Mouse (Mus musculus) E14TG2a.4 (cell line): ENCODE results near the gene Ccl17.

ENCODE experiments used
- H3K27me3 ChIP-seq: 2 replicates; pipeline ENCODE4 v1.6.1; 2014; ENCODE audit warnings: low read length, control low read depth; ENCODE audit not compliant: insufficient read depth
- H3K36me3 ChIP-seq: 2 replicates; pipeline ENCODE4 v1.6.1; 2014; ENCODE audit warnings: low read length, control low read depth; ENCODE audit not compliant: insufficient read depth
- H3K4me1 ChIP-seq: replicated peaks from 2 replicates; pipeline ENCODE4 v1.6.1; 2014; ENCODE audit warnings: low read depth, low read length, control low read depth
- H3K4me3 ChIP-seq: replicated peaks from 2 replicates; pipeline ENCODE4 v1.5.1; 2014; ENCODE audit warnings: mild to moderate bottlenecking, low read length
- H3K9me3 ChIP-seq: 2 replicates; pipeline ENCODE4 v1.6.1; 2014; ENCODE audit warnings: low read length, control low read depth
- CTCF ChIP-seq: conservative IDR thresholded peaks from 2 replicates; pipeline ENCODE4 v1.5.1; 2014; ENCODE audit warnings: low read length
- NANOG ChIP-seq: IDR thresholded peaks from 2 replicates; pipeline ENCODE4 v1.6.1; 2014; ENCODE audit warnings: borderline replicate concordance, low read length, mixed read lengths
- POU5F1 ChIP-seq: IDR thresholded peaks from 2 replicates; pipeline ENCODE4 v1.6.1; 2014; ENCODE audit warnings: low read length, borderline replicate concordance

Gene Ccl17

DNA sequence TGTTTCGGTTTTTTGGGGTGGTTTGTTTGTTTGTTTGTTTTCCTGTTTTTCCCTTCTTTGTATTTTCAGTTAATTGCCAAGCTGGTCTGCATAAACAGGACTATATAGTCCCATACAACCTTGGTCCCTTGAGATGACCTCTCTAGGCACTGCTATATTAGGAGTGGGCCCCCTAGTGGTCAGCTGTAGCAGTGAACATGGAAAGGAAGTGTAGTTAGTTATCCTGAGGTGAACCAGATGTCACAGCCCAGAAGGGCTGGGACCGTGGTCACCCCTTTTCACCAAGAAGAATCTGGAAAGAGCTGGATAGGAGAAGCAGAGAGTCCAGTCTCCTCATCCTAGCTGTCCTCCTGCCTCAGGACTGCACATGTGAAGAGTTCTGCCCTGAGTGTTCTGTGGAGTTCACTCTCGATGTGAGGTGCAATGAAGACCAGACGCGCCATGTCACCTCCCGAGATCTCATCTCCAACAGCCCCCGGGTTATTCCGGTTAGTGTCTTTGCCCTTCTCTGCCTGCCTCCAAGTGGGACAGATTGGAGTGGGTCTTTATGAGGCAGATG, 51.2 kb downstream of the Ccl17 start:
- no peak overlapping the region for H3K4me3 ChIP-seq
- no peaks in the 10 kb centered on the region for H3K27me3 ChIP-seq
- H3K9me3 ChIP-seq, result no peaks in the 10 kb centered on the region
- peaks cover 72% of the 10 kb centered on the region for H3K36me3 ChIP-seq
- no peak for TF ChIP-seq POU5F1
- peak; percentile 90 for TF ChIP-seq CTCF
- no peak for TF ChIP-seq NANOG
- H3K4me1 ChIP-seq, result peaks cover 82% of the 10 kb centered on the region
